Mouse (Mus musculus): ENCODE results near the gene Prr14l.

- no peak for TF ChIP-seq EP300 (IDR thresholded peaks at IDR 0.05; ENCODE audit: low read depth in 1 of 2, low read length in 2 of 2)
- TF ChIP-seq CTCF (IDR thresholded peaks at IDR 0.05 in 2 of 3, conservative IDR thresholded peaks at IDR 0.05 in 1 of 3; ENCODE audit: control insufficient read depth in 1 of 3, insufficient read depth in 1 of 3, low read depth in 2 of 3, low read length in 3 of 3, poor library complexity in 1 of 3, severe bottlenecking in 1 of 3): peak; percentile 34 to 36 (median 36); a peak in 4 of 6 replicates
- no peak for TF ChIP-seq MYB (IDR thresholded peaks at IDR 0.05; ENCODE audit: low read depth, low read length)
- TF ChIP-seq POLR2A (IDR thresholded peaks at IDR 0.05; ENCODE audit: control insufficient read depth in 1 of 2, insufficient read depth in 1 of 2, low read depth in 1 of 2, low read length in 2 of 2, poor library complexity in 1 of 2): no peak
- no peak for TF ChIP-seq RCOR1 (IDR thresholded peaks at IDR 0.05; ENCODE audit: low read depth, low read length)
Observed at GRCm38 (mm10) chr5:32840029-32840428, 14.0 kb downstream of the Prr14l start.
